Mouse (Mus musculus) neural tube, embryonic 14.5 days (tissue): ENCODE measurements around the gene Olfr1048. TPM values are rescaled to one million over a fixed set of nuclear protein-coding genes. Genes with fewer than 3 reads are reported as not detected.
"Not testable (repeated sequence)": the region's sequence is repeated elsewhere in the genome, so short reads cannot be mapped to it uniquely, and the experiment has no call there.

ENCODE experiments used
- ATAC-seq: fragments of 200-750 bp; cut with Nextera tagmentation; 2 replicates; pipeline ENCODE4 v1.8.0; 2017; ENCODE audit warnings: low read depth, mild to moderate bottlenecking, moderate TSS enrichment, moderate library complexity
- H3K27ac ChIP-seq: fragments of 300-500 bp; sonication (generic); 2 replicates; pipeline ENCODE4 v1.5.1; 2014; ENCODE audit warnings: low read depth, mild to moderate bottlenecking, control low read depth, low read length, moderate library complexity, mixed read lengths
- H3K27me3 ChIP-seq: fragments of 300-500 bp; sonication (generic); 2 replicates; pipeline ENCODE4 v1.6.1; 2014; ENCODE audit warnings: low read length; ENCODE audit not compliant: control insufficient read depth, insufficient read depth
- H3K36me3 ChIP-seq: fragments of 300-500 bp; sonication (generic); 2 replicates; pipeline ENCODE4 v1.6.1; 2014; ENCODE audit warnings: low read length, mixed read lengths; ENCODE audit not compliant: control insufficient read depth, insufficient read depth
- H3K4me1 ChIP-seq: fragments of 300-500 bp; sonication (generic); 2 replicates; pipeline ENCODE4 v1.6.1; 2014; ENCODE audit warnings: low read length; ENCODE audit not compliant: control insufficient read depth, insufficient read depth
- H3K4me2 ChIP-seq: fragments of 300-500 bp; sonication (generic); 2 replicates; pipeline ENCODE4 v1.6.1; 2014; ENCODE audit warnings: mild to moderate bottlenecking, low read depth, low read length, control low read depth
- H3K4me3 ChIP-seq: fragments of 300-500 bp; sonication (generic); 2 replicates; pipeline ENCODE4 v1.5.1; 2014; ENCODE audit warnings: low read depth, low read length, control low read depth, mixed read lengths
- H3K9ac ChIP-seq: fragments of 300-500 bp; sonication (generic); replicated peaks from 2 replicates; pipeline ENCODE4 v1.6.1; 2014; ENCODE audit warnings: low read depth, mild to moderate bottlenecking, control low read depth, low read length, mixed read lengths
- H3K9me3 ChIP-seq: fragments of 300-500 bp; sonication (generic); 2 replicates; pipeline ENCODE4 v1.6.1; 2016; ENCODE audit warnings: low read length; ENCODE audit not compliant: control insufficient read depth
- WGBS: fragments of 180-500 bp; shearing (Covaris S2); extraction: QIAGEN DNeasy Blood & Tissue Kit; methylation state at CpG from one replicate; pipeline ENCODE4 v1.1.7; 2014; 5-methylcytosine and 5-hydroxymethylcytosine counted together
- polyA plus RNA-seq: library from polyadenylated mRNA; unstranded; fragments of >200 nt; fragmentation: Nextera tagmentation; extraction: Ambion mirVana; gene quantifications from 2 replicates; pipeline ENCODE4 v1.2.1, GENCODE M21; 2014

Gene Olfr1048
- not detected in 2 replicates for polyA plus RNA-seq

- Histone ChIP-seq H3K4me3 (no peak within 1 kb of the TSS), H3K27ac (no peak within 1 kb of the TSS), H3K36me3 (no peaks in the 10 kb centered on the region), H3K4me1 (no peaks in the 10 kb centered on the region), H3K4me2 (no peak within 1 kb of the TSS), H3K9me3 (no peaks in the 10 kb centered on the region), H3K27me3 (no peaks in the 10 kb centered on the region), H3K9ac (no peak within 1 kb of the TSS)
- ATAC-seq: no peak
Observed at GRCm38 (mm10) chr2:86240189-86240588, at the start of gene Olfr1048. Olfr1048 (minus strand) TSS chr2:86240289.

DNA sequence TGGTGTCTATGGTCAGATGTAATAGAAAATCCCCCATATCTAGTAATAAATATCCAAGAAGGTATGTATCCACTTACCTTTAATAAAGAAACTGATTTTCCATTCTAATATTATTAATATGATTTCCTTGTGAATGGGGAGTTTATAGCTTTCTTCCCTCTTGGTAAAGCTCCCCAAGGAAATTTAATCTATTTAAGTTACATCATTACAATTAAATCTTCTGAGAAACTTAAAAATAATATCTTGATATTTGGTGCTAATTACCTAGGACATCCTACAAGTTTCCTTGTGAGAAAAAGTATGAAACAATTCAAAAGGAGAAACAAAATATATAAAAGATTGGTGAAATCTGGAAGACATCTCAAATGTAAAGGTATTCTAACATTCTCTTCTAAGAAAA is 38.9 kb upstream of the Olfr1048 start, which contains the start of gene Olfr1051:
Gene Olfr1051 (minus strand): TSS at position 101 of the 400 bp plus-strand sequence.
- H3K4me1 ChIP-seq, H3K36me3 ChIP-seq, ATAC-seq, H3K9me3 ChIP-seq, H3K4me2 ChIP-seq, H3K4me3 ChIP-seq, H3K27ac ChIP-seq, H3K27me3 ChIP-seq, H3K9ac ChIP-seq: not testable (repeated sequence)

- H3K27me3 ChIP-seq, H3K4me3 ChIP-seq, H3K4me2 ChIP-seq, H3K27ac ChIP-seq, H3K4me1 ChIP-seq, ATAC-seq, H3K9ac ChIP-seq, H3K9me3 ChIP-seq, H3K36me3 ChIP-seq: not testable (repeated sequence)
Observed at GRCm38 (mm10) chr2:86258228-86258627, 18.1 kb upstream of the Olfr1048 start, which contains the start of gene Olfr1049. Olfr1049 (minus strand) TSS chr2:86258328.

- no peak for ATAC-seq
- WGBS: 95% methylated on average over 1 of the region's 1 CpGs
- no peaks in the 10 kb centered on the region for H3K27me3 ChIP-seq
- H3K36me3 ChIP-seq: no peaks in the 10 kb centered on the region
- no peak within 1 kb of the TSS for H3K4me2 ChIP-seq
- H3K9ac ChIP-seq: no peak within 1 kb of the TSS
- no peak within 1 kb of the TSS for H3K4me3 ChIP-seq
- H3K27ac ChIP-seq: no peak within 1 kb of the TSS
- H3K4me1 ChIP-seq: no peaks in the 10 kb centered on the region
- H3K9me3 ChIP-seq: no peaks in the 10 kb centered on the region
Observed at GRCm38 (mm10) chr2:86231301-86231700, 8.8 kb downstream of the Olfr1048 start, which contains the start of gene Olfr1047. Olfr1047 (minus strand) TSS chr2:86231401.

- Histone ChIP-seq H3K9me3 (no peaks in the 10 kb centered on the region), H3K4me2 (no peak within 1 kb of the TSS), H3K4me3 (no peak within 1 kb of the TSS), H3K27me3 (no peaks in the 10 kb centered on the region), H3K4me1 (no peaks in the 10 kb centered on the region), H3K36me3 (no peaks in the 10 kb centered on the region), H3K9ac (no peak within 1 kb of the TSS), H3K27ac (no peak within 1 kb of the TSS)
- no peak for ATAC-seq
- WGBS: 69% methylated on average over 2 of the region's 2 CpGs
Observed at GRCm38 (mm10) chr2:86219214-86219613, 20.9 kb downstream of the Olfr1048 start, which contains the start of gene Olfr1046. Olfr1046 (minus strand) TSS chr2:86219314.

DNA sequence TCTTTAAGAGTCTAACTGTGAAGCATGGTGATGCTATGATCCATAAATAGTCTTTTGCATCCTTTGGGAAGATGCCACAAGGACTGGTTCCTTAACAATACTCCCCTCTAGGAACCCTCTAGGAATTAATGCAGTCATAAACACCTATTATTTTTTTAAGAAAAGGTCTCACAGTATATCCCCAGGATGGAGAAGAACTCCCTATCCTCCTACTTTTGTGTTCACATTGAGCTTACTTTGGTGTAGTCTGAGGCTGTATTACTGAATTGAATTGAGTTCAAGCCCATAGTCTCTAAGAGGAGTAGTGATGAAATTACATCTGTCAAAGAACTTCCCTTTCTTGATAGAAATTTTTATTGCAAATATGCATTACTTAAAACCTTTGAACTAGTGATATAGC is 37.2 kb downstream of the Olfr1048 start, which contains the start of gene Olfr1045:
Gene Olfr1045 (minus strand): TSS at position 101 of the 400 bp plus-strand sequence.
- H3K4me2 ChIP-seq: no peak within 1 kb of the TSS
- no peaks in the 10 kb centered on the region for H3K36me3 ChIP-seq
- no peaks in the 10 kb centered on the region for H3K4me1 ChIP-seq
- no peak for ATAC-seq
- no peak within 1 kb of the TSS for H3K4me3 ChIP-seq
- H3K27me3 ChIP-seq: no peaks in the 10 kb centered on the region
- no peak within 1 kb of the TSS for H3K27ac ChIP-seq
- no peaks in the 10 kb centered on the region for H3K9me3 ChIP-seq
- H3K9ac ChIP-seq: no peak within 1 kb of the TSS

DNA sequence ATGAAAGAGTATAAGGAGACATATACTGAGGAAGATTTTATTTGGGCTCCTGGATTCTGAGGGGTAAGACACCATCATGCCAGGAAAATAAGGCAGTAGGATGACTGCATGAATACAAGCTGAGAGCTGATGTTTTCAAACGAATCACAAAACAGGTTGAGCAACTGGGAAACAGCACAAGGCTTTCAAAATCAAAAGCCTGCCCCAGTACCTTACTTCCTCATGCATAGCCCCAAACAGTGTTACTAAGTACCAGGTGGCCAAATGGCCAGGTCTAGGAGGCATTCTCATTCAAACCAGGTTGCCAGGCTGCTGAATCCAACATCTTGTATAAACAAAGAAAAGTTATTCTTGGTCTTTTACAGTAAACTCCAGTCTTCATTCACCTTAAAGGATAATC is 44.2 kb downstream of the Olfr1048 start:
- no peaks in the 10 kb centered on the region for H3K36me3 ChIP-seq
- WGBS: 41% methylated on average over 1 of the region's 1 CpGs
- no peak overlapping the region for H3K4me3 ChIP-seq
- no peak overlapping the region for H3K4me2 ChIP-seq
- H3K27me3 ChIP-seq: no peaks in the 10 kb centered on the region
- H3K9ac ChIP-seq: no peak overlapping the region
- no peaks in the 10 kb centered on the region for H3K9me3 ChIP-seq
- no peak overlapping the region for H3K27ac ChIP-seq
- ATAC-seq: no peak
- H3K4me1 ChIP-seq: no peaks in the 10 kb centered on the region

GRCm38 (mm10) chr2:86185583-86185982 is 54.5 kb downstream of the Olfr1048 start, which contains the start of gene Olfr52:
Olfr52 (minus strand) TSS chr2:86185683.
- H3K36me3 ChIP-seq: no peaks in the 10 kb centered on the region
- no peak for ATAC-seq
- H3K4me1 ChIP-seq: no peaks in the 10 kb centered on the region

More at GRCm38 (mm10) chr2:86185583-86185982, 54.5 kb downstream of the Olfr1048 start, which contains the start of gene Olfr52:
- Histone ChIP-seq H3K27ac (no peak within 1 kb of the TSS), H3K9me3 (no peaks in the 10 kb centered on the region), H3K4me3 (no peak within 1 kb of the TSS), H3K27me3 (no peaks in the 10 kb centered on the region), H3K4me2 (no peak within 1 kb of the TSS), H3K9ac (no peak within 1 kb of the TSS)
